Mouse (Mus musculus) forebrain, embryonic 15.5 days (tissue): Measurements from ENCODE around the gene Epo. TPM values are rescaled to one million over a fixed set of nuclear protein-coding genes. Genes with fewer than 3 reads are reported as not detected.
A peak's percentile ranks its signal among the peaks of the same experiment; 100 is the strongest.

Experiments
- ATAC-seq: fragments of 200-750 bp; cut with Nextera tagmentation; replicated peaks from 2 replicates; pipeline ENCODE4 v1.8.0; 2017; ENCODE audit warnings: mild to moderate bottlenecking, moderate TSS enrichment, moderate library complexity
- H3K27ac ChIP-seq: fragments of 300-500 bp; sonication (generic); replicated peaks from 2 replicates; pipeline ENCODE4 v1.5.1; 2015; ENCODE audit warnings: mild to moderate bottlenecking, inconsistent platforms
- H3K27me3 ChIP-seq: fragments of 300-500 bp; sonication (generic); 2 replicates; pipeline ENCODE4 v1.6.1; 2015; ENCODE audit warnings: inconsistent platforms
- H3K36me3 ChIP-seq: fragments of 300-500 bp; sonication (generic); 2 replicates; pipeline ENCODE4 v1.6.1; 2015; ENCODE audit warnings: mild to moderate bottlenecking, inconsistent platforms
- H3K4me1 ChIP-seq: fragments of 300-500 bp; sonication (generic); 2 replicates; pipeline ENCODE4 v1.6.1; 2015; ENCODE audit warnings: inconsistent platforms
- H3K4me2 ChIP-seq: fragments of 300-500 bp; sonication (generic); replicated peaks from 2 replicates; pipeline ENCODE4 v1.6.1; 2015; ENCODE audit warnings: mild to moderate bottlenecking, inconsistent platforms
- H3K4me3 ChIP-seq: fragments of 300-500 bp; sonication (generic); 2 replicates; pipeline ENCODE4 v1.5.1; 2015; ENCODE audit warnings: mild to moderate bottlenecking, inconsistent platforms
- H3K9ac ChIP-seq: fragments of 300-500 bp; sonication (generic); replicated peaks from 2 replicates; pipeline ENCODE4 v1.6.1; 2015; ENCODE audit warnings: mild to moderate bottlenecking, inconsistent platforms
- H3K9me3 ChIP-seq: fragments of 300-500 bp; sonication (generic); 2 replicates; pipeline ENCODE4 v1.6.1; 2016; ENCODE audit warnings: inconsistent platforms
- WGBS: fragments of 180-500 bp; shearing (Covaris S2); methylation state at CpG from one replicate; pipeline ENCODE4 v1.1.7; 2015; ENCODE audit warnings: mixed read lengths; 5-methylcytosine and 5-hydroxymethylcytosine counted together
- polyA plus RNA-seq: library from polyadenylated mRNA; unstranded; fragments of >200 nt; fragmentation: Nextera tagmentation; extraction: Ambion mirVana; gene quantifications from 2 replicates; pipeline ENCODE4 v1.2.1, GENCODE M21; 2015

Epo gene
- polyA plus RNA-seq, 1 experiment from 2014 or later = not detected

DNA sequence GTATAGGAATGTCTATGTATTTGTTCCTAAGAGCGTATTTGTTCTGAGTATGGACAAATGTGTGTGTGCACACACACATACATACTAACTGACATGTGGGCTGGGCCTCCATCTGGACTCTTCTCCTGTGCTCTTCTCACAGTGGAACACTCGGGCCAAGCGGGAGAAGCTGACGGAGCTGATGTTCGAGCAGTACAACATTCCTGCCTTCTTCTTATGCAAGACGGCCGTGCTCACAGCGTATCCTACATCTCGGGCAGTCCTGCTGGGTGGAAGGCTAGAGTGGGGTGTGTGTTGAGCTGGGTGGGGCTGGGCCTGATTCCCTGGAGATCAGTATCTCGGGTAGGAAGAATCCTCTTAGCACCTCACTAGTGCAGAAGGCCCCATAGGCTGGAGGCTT is 29.9 kb upstream of the Epo start:
- 73% methylated on average over 10 of the region's 10 CpGs for WGBS
- H3K9ac ChIP-seq = no peak overlapping the region
- no peaks in the 10 kb centered on the region for H3K4me1 ChIP-seq
- peaks cover 13% of the 10 kb centered on the region; the same call in 1 of the 2 replicates for H3K36me3 ChIP-seq
- H3K4me3 ChIP-seq = no peak overlapping the region
- no peaks in the 10 kb centered on the region for H3K9me3 ChIP-seq
- no peaks in the 10 kb centered on the region for H3K27me3 ChIP-seq
- no peak for ATAC-seq
- H3K27ac ChIP-seq = no peak overlapping the region
- H3K4me2 ChIP-seq = no peak overlapping the region

DNA sequence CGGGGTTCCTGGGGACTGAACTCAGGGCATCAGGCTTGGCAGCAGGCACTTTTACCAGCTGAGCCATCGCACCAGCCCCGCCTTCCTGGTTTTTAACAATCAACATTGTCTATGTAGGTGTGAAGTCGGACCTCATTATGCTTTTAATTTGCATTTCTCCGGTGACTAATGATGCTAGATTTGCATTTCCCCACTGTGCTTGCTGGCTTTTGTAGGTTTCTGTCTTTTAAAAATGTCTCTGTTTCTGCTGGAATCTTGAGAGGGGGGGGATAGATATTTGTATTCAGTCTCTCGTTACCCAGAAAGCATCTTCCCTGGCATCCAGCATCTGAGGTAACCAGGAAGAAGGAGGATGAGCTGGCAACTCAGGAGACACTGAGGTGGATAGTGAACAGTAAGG is 28.5 kb upstream of the Epo start:
- H3K36me3 ChIP-seq = peaks cover 6% of the 10 kb centered on the region; the same call in 1 of the 2 replicates
- H3K4me1 ChIP-seq = no peaks in the 10 kb centered on the region
- H3K27ac ChIP-seq = no peak overlapping the region
- H3K9ac ChIP-seq = no peak overlapping the region
- no peak overlapping the region for H3K4me2 ChIP-seq
- H3K27me3 ChIP-seq = no peaks in the 10 kb centered on the region
- no peaks in the 10 kb centered on the region for H3K9me3 ChIP-seq
- no peak overlapping the region for H3K4me3 ChIP-seq
- 40% methylated on average over 6 of the region's 6 CpGs for WGBS
- no peak for ATAC-seq

DNA sequence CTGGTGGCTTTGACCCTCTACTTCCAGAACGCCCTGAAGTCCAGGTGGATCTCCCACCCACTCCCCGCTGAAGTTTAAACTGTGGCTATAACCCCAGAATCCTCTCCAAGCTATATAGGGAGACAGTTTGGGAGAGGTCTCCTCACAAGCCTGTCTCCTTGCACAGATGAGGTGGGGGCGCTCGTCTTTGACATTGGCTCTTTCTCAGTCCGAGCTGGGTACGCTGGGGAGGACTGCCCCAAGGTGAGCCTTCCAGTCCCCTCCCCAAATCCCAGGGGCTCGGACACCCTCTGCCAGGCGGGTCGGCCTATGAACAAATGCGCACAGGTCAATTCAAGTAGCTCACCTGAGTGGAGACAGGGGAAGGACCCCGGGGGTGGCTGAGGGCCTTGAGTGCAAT is 20.9 kb upstream of the Epo start:
- Histone ChIP-seq H3K36me3 (no peaks in the 10 kb centered on the region), H3K9me3 (no peaks in the 10 kb centered on the region), H3K27me3 (no peaks in the 10 kb centered on the region), H3K4me2 (peak overlapping the region; percentile 51), H3K4me3 (peak overlapping the region; percentile 63), H3K4me1 (peaks cover 18% of the 10 kb centered on the region), H3K9ac (peak overlapping the region; percentile 58), H3K27ac (peak overlapping the region; percentile 71)
- peak; percentile 33; the same call in 1 of the 2 replicates for ATAC-seq
- 47% methylated on average over 11 of the region's 11 CpGs for WGBS

DNA sequence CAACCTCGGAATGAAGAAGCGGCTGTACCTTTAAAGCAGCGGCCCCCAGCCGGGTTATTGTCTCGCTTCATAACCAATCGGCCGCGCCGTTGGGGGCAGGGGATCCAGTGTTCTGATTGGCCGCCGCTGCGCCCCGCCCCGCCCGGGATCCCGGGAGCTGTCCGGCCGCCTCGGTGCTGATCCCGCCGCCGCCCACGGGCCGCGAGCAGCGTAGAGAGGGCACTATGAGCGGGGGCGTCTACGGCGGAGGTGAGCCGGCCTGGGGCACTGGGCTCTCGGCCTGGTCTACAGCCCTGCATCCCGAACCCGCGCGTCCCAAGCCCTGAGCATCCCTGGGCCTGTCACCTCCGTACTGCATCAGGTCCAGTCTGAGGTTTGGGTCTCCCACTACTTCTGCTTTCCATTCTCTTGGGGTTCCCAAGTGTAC is 20.4 kb upstream of the Epo start, which contains the start of gene Actl6b:
Gene Actl6b, plus strand, starts transcription at position 107 of the 427 bp plus-strand sequence.
- Histone ChIP-seq H3K4me3 (peak within 1 kb of the TSS; percentile 63), H3K9me3 (no peaks in the 10 kb centered on the region), H3K27ac (peak within 1 kb of the TSS; percentile 71), H3K36me3 (no peaks in the 10 kb centered on the region), H3K4me1 (peaks cover 18% of the 10 kb centered on the region), H3K27me3 (no peaks in the 10 kb centered on the region), H3K4me2 (peak within 1 kb of the TSS; percentile 51), H3K9ac (peak within 1 kb of the TSS; percentile 58)
- under 1% methylated on average over 37 of the region's 37 CpGs for WGBS
- peak; percentile 97 for ATAC-seq

DNA sequence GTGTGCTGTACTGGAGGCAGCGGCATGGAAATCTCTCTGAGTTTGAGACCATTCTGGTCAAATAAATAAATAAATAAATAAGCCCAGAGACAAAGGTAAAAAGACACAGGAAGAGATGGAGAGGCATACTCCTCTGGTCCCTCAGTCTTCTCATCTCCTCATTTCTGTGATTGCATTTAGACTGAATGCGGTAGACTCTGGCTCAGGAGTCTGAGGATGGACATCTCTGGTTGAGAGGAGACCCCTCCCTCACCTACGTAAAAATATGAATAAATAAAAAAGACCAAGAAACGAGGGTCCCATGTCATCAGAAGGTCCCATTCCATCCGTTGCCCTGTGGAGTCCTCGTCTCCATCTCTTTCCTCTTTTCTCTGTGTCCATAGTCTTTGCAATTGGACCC is 20.0 kb upstream of the Epo start:
- peak; percentile 49 for ATAC-seq
- H3K36me3 ChIP-seq = no peaks in the 10 kb centered on the region
- H3K4me2 ChIP-seq = peak overlapping the region; percentile 51
- no peaks in the 10 kb centered on the region for H3K27me3 ChIP-seq
- 20% methylated on average over 6 of the region's 6 CpGs for WGBS
- H3K4me3 ChIP-seq = peak overlapping the region; percentile 63
- peak overlapping the region; percentile 71 for H3K27ac ChIP-seq
- peaks cover 18% of the 10 kb centered on the region for H3K4me1 ChIP-seq
- H3K9ac ChIP-seq = peak overlapping the region; percentile 58
- no peaks in the 10 kb centered on the region for H3K9me3 ChIP-seq

DNA sequence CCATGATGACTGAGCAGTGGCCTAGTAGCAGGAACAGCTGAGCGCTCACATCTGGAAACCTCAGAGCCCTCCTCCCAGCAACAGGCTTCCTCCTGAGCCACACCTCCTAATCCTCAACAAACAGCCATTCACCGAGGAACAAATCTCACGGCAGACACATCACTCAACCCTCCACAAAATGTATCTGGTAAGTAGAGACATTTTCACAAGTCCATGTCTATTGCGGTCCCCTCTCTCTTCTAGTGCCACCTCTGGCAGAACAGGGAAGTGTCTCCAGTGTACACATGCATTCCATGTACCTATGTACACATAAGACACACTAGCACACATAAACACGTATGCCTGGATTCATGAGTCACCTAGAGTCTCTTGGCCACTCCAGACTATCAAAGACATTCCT is 18.1 kb upstream of the Epo start:
- Histone ChIP-seq H3K36me3 (no peaks in the 10 kb centered on the region), H3K27me3 (no peaks in the 10 kb centered on the region), H3K4me2 (no peak overlapping the region), H3K4me3 (no peak overlapping the region), H3K9ac (no peak overlapping the region), H3K27ac (no peak overlapping the region), H3K4me1 (peaks cover 18% of the 10 kb centered on the region), H3K9me3 (no peaks in the 10 kb centered on the region)
- 72% methylated on average over 5 of the region's 5 CpGs for WGBS
- no peak for ATAC-seq

DNA sequence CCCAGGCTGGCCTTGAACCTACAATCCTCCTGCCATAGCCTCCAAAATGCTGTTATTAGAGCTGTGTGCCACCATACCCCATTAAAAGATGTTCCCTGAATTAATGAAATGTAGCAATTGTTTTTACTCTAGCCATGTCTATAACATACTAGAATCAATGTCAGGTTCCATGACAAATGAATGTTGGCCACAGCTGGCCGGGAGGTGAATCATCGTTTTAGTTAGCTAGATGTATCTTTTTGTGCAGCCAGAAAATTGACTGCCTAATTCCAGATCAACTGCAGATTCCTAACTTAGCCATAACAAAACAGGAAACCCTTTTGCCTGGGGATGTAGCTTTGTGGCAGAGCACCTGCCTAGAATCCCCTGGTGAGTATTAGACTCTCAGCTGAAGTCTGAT is 16.8 kb upstream of the Epo start:
- no peak overlapping the region for H3K4me2 ChIP-seq
- 85% methylated on average over 2 of the region's 2 CpGs for WGBS
- ATAC-seq = no peak
- no peak overlapping the region for H3K27ac ChIP-seq
- no peaks in the 10 kb centered on the region for H3K9me3 ChIP-seq
- H3K9ac ChIP-seq = no peak overlapping the region
- H3K4me3 ChIP-seq = no peak overlapping the region
- H3K36me3 ChIP-seq = no peaks in the 10 kb centered on the region
- no peaks in the 10 kb centered on the region for H3K27me3 ChIP-seq
- H3K4me1 ChIP-seq = peaks cover 13% of the 10 kb centered on the region

DNA sequence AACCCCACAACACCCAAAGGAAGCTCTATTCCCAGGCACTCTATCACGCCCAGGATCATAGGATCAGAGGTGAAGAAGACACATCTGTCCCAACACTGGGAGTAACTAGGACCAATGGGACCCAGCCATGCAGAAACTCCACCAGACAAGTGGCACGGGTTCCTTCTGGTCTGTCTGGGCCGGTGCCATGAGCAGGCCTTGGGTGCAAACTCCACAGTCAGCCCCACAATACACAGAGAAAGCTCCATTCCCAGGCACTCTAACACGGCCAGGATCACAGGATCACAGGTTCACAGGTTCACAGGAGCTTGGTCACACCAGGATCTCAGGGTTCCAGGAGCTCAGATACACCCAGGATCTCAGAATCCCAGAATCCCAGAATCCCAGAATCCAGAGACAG is 12.6 kb upstream of the Epo start:
- WGBS = 76% methylated on average over 4 of the region's 4 CpGs
- no peak overlapping the region for H3K27ac ChIP-seq

DNA sequence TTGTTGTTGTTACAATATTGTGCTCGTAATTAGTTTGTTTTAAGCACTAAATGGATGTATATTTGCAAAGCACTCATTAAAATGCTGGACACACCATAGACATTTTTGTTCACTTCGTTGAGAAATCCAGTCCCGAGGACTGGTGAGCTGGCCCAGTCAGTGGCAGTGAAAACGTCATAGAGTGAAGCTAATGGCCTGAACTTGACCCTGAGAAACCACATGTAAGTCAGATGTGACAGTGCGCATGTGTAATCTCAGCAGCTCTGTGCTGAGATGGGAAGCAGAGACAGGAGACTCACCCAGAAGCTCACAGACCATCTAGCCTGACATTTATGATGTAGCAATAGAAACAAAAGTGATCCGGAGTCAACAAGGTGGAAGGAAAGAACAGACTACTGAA is 11.9 kb upstream of the Epo start:
- H3K4me1 ChIP-seq = peaks cover 7% of the 10 kb centered on the region
- no peaks in the 10 kb centered on the region for H3K27me3 ChIP-seq
- H3K4me3 ChIP-seq = no peak overlapping the region
- H3K9ac ChIP-seq = no peak overlapping the region
- H3K36me3 ChIP-seq = no peaks in the 10 kb centered on the region
- H3K27ac ChIP-seq = no peak overlapping the region
- 65% methylated on average over 6 of the region's 6 CpGs for WGBS
- no peaks in the 10 kb centered on the region for H3K9me3 ChIP-seq
- ATAC-seq = no peak
- no peak overlapping the region for H3K4me2 ChIP-seq

More for the DNA sequence above, 12.6 kb upstream of the Epo start:
- ATAC-seq = no peak
- no peaks in the 10 kb centered on the region for H3K27me3 ChIP-seq
- no peak overlapping the region for H3K9ac ChIP-seq
- H3K9me3 ChIP-seq = no peaks in the 10 kb centered on the region
- H3K4me3 ChIP-seq = no peak overlapping the region
- peaks cover 7% of the 10 kb centered on the region; the same call in 1 of the 2 replicates for H3K4me1 ChIP-seq
- no peaks in the 10 kb centered on the region for H3K36me3 ChIP-seq
- H3K4me2 ChIP-seq = no peak overlapping the region

DNA sequence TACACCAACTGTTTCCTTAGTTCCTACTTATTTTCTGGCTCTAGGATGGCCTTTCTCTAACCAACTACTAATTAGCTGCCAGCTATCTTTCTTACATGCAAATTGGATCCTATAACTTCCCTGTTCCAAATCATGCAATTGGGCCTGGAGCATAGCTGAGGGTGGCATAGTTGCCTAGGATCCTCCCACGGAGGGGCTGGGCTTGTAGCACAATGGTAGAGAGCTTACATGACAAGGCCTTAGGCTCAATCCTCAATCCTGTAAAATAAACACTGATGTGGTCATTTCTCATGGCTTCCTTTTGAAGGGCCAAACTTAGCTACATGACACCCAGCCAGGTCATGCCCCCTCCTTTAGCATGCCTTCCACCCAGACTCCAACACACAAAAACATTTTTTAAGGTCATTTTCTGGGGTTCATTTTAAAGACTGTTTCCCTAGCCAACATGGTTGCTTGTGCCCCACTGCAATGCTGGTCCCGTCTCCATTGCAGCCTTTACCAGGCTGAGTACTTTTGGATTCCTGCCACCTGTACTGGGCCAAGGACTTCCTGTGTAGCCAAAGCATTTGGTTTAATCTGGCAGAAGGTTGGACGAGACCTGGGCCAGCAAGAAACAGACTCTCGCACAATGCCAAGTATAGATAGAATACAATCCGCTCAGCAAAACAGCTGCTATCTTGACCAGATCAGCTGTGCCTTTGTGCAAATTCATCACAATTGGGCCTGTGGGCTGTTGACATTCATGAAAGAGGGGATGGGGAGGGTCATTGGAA is 8.9 kb upstream of the Epo start:
- H3K27ac ChIP-seq = peak overlapping the region; percentile 57
- 0 out of 2 replicates have a peak, but pooled peaks have one; percentile 58 for ATAC-seq

DNA sequence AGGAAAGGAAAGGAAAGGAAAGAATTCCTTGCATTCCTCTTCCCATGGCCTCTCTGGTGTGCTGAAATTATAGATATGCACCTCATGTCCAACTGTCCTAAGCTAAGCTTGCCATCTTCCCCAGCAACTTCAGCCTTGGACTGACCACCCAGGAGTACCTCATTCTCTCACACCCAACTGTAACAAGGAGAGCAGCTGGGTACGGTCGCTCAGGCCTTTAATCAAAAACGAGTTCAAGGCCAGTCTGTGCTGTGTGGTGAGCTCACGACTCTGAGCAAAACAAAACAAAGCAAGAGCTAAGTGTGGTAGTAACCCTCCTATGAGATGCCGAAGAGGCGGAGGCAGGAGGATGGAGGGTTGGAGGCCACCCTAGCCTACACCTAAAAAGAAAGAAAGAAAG is 7.9 kb upstream of the Epo start:
- H3K4me1 ChIP-seq = peaks cover 16% of the 10 kb centered on the region
- H3K9ac ChIP-seq = no peak overlapping the region
- H3K36me3 ChIP-seq = no peaks in the 10 kb centered on the region
- no peak for ATAC-seq
- no peaks in the 10 kb centered on the region for H3K27me3 ChIP-seq
- 73% methylated on average over 6 of the region's 6 CpGs for WGBS
- H3K27ac ChIP-seq = no peak overlapping the region
- H3K4me3 ChIP-seq = no peak overlapping the region
- H3K9me3 ChIP-seq = no peaks in the 10 kb centered on the region
- no peak overlapping the region for H3K4me2 ChIP-seq

More for the DNA sequence above, 8.9 kb upstream of the Epo start:
- Histone ChIP-seq H3K36me3 (no peaks in the 10 kb centered on the region), H3K9me3 (no peaks in the 10 kb centered on the region), H3K27me3 (no peaks in the 10 kb centered on the region), H3K4me2 (no peak overlapping the region), H3K4me3 (no peak overlapping the region), H3K4me1 (peaks cover 16% of the 10 kb centered on the region), H3K9ac (no peak overlapping the region)
- WGBS = 53% methylated on average over 5 of the region's 5 CpGs

DNA sequence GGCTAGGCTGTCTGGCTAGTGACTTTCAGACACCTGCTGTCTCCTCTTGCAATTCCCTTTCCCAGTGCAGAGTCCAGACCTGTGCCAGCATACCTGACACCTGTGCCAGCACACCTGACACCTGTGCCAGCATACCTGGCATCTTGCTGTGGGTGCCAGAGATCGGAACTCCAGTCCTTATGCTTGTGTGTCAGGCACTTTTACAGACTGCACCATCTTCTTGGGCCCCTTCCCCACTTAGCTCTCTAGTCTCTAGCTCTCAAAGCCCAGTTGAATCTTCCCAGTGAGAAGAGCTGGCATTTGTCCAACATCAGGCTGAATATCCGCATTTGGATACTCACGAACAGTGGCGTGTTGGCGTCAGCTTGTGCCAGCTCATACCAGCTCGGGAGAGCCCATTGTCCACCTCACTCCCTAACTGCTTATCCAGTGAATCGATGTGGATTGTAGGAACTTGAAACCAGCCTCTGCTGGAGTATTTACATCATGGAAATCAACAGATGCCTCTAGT is 6.3 kb upstream of the Epo start:
- Histone ChIP-seq H3K27ac (peak overlapping the region; percentile 41), H3K36me3 (no peaks in the 10 kb centered on the region), H3K9me3 (no peaks in the 10 kb centered on the region), H3K4me2 (no peak overlapping the region), H3K27me3 (no peaks in the 10 kb centered on the region), H3K4me1 (peaks cover 16% of the 10 kb centered on the region), H3K9ac (no peak overlapping the region), H3K4me3 (no peak overlapping the region)
- peak; percentile 57 for ATAC-seq
- 34% methylated on average over 7 of the region's 7 CpGs for WGBS
